Mouse (Mus musculus): ENCODE data around the gene Lrsam1.

DNA sequence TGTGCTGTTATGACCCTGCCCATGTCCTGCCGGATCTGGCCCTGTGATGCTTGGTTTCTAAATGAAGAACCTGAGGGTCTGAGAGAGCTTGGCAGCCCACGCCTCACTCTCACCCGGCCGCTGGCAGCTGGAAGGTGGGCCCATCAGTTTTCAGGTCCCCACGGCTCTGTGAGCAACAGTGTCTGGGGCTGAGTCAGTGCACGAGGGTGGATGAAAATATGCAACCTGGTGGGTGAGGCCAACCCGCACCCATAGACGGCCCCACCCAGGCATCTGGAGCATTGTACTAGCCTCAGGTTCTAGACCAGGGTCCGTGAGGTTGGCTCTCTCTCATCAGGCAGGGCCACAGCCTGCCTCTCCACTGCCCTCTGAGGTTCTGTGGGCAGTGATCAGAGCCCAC is 59.3 kb downstream of the Lrsam1 start:
- TF ChIP-seq FLI1 (IDR thresholded peaks at IDR 0.05; ENCODE audit: low read length) (no peak), GATA1 (IDR thresholded peaks at IDR 0.05; ENCODE audit: borderline replicate concordance, low read length) (no peak)
